Mouse (Mus musculus): ENCODE measurements around the gene 5830473C10Rik.

The 5830473C10Rik gene

GRCm38 (mm10) chr5:90590676-90591075 lies 29.8 kb downstream of the 5830473C10Rik start:
- in situ Hi-C loops (cut with MboI, MseI): no loop called here

DNA sequence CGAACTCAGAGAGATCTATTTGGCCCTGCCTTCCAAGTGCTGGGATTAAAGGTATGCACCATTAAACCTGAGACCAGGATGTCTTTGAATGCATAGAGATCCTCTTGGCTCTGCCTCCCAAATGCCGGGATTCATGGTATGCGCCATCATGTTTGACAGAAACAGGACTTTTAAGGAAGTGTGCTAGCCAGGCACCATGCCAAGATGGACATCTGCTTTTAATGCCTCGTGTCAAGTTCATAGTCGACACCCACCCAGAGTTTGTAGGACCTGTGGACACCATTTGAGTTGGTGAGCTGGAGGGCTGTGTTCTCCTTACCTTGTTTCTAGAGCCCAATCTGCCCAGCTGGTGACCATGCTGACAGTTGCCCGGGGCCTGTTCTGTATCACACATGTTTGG lies 31.0 kb downstream of the 5830473C10Rik start:
- in situ Hi-C loops (cut with MboI, MseI): no loop called here

DNA sequence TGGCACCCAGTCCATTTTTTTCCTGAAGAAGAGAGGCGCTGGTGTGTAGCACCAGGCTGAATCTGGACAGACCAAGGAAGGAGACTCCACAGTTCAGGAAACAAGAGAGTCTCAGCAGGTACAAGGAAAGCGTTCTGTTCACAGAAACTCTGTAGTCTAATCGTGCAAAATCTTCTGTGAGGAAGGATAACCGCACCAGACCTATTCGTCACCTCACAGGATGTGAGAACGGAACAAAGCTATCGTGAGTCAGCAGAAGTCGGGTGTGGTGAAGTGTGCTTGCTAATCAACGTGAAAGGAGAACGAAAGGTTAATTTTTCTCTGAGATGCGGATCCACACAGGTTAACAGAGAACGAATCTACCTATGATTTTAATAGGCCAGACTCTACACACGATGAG lies 34.0 kb downstream of the 5830473C10Rik start:
- in situ Hi-C loops (cut with MboI, MseI): loop anchor here in 1 of 2 experiments (5.0 kb wide), 1 partner anchor 57 kb away; no protein-coding TSS in a partner anchor

GRCm38 (mm10) chr5:90596155-90596554 lies 35.2 kb downstream of the 5830473C10Rik start:
- in situ Hi-C loops (cut with MboI, MseI): loop anchor here in 1 of 2 experiments (5.0 kb wide), 1 partner anchor 56 kb away; no protein-coding TSS in a partner anchor

DNA sequence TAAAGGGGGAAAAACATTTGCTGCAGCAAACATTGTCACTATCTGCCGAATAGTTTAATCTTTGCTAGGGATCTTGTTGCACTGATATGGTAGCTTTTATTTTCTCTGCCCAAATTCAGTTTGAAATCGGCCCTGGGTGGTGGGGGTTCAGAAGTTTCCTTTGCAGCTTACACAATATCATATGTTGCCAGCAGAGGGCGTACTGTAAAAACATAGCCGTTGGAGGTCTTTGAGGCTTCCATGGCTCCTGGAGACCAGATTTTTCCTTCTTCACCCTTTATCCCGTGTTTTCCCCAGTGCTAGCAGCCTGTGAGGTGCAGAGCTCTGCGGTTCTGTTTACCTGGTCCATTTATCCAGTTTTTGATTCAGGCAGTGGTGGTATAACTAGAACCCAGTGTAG lies 40.6 kb downstream of the 5830473C10Rik start:
- in situ Hi-C loops (cut with MboI, MseI): no loop called here

DNA sequence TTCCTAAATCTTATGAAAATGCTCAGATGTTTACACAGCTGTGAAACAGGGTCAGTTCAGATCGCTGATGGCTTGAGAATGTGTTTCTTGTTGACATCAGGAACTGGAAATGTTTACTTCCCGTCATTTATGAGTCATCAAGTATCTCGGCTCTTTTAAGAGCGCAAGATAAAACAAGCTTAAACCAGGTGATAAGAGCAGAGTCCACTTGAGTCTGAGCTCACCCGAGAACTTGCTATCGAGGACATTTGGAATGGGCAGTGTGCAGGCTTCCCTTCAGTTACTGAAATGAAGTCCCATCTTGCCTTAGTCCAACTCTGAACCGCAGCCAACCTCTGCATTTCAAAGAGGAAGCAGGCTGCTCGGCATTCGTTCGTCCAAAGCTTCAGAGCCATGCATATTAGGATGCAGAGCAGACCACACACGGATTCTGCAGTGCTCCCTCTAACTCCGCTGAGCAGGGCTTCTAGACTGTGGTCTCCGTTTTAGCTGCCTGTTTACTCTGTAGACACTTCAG lies 42.6 kb downstream of the 5830473C10Rik start:
- in situ Hi-C loops (cut with MboI, MseI): no loop called here

- in situ Hi-C loops (cut with MboI, MseI): no loop called here
These were observed 48.0 kb downstream of the 5830473C10Rik start for GRCm38 (mm10) chr5:90608906-90609305.

GRCm38 (mm10) chr5:90611388-90611787 lies 50.5 kb downstream of the 5830473C10Rik start:
- in situ Hi-C loops (cut with MboI, MseI): loop anchor here in 1 of 2 experiments (5.0 kb wide), 1 partner anchor 41 kb away; no protein-coding TSS in a partner anchor

DNA sequence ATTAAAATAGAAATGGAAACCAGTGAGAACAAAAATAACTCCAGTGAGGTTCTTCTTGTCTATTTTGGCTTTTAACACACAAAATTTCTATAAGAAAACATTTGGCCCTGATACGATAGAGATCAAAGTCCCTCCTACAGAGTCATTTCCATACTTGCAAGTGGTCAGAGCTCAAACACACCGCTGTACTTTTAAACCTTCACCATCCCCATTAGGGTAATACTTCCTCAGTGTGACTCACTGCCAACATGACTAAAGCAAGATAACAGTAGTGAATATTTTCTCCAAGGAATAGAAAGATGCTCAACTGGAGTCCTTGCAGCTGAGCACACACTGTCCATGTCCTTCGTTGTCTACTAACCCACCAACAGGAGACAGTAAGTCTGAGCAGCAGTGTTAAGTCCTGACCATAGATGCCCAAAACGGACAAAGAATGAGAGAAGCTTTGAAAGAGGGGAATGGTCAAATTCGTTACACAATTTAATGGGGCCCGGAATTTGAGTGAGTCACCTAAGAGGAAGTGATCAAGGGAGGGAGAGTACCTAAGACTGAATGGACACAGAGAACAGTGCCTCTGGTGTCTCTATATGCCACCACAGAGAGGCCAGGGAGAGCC lies 51.2 kb downstream of the 5830473C10Rik start:
- in situ Hi-C loops (cut with MboI, MseI): loop anchor here in 1 of 2 experiments (5.0 kb wide), 1 partner anchor 40 kb away; no protein-coding TSS in a partner anchor

DNA sequence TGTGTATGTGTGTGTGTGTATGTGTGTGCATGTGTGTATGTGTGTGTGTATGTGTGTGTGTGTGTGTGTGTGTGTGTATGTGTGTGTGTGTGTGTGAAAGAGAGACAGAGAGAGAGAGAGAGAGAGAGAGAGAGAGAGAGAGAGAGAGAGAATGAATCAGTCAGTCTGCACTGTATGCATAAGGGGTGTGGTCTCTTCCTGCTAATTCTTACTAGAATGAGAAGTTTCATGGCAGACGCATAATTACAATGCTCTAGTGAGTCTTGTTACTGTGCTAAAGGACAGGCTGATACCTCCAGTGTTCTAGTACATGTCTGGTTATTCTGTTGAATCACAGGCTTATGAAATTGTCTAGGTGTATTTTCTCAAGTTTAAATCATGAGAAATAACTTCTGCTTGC lies 51.8 kb downstream of the 5830473C10Rik start:
- in situ Hi-C loops (cut with MboI, MseI): loop anchor here in 1 of 2 experiments (5.0 kb wide), 1 partner anchor 40 kb away; no protein-coding TSS in a partner anchor

- in situ Hi-C loops (cut with MboI, MseI): no loop called here
These were observed 57.0 kb downstream of the 5830473C10Rik start for GRCm38 (mm10) chr5:90617859-90618258.

- in situ Hi-C loops (cut with MboI, MseI): no loop called here
These were observed 60.4 kb downstream of the 5830473C10Rik start for GRCm38 (mm10) chr5:90621316-90621715.

- in situ Hi-C loops (cut with MboI, MseI): no loop called here
These were observed 60.8 kb downstream of the 5830473C10Rik start for GRCm38 (mm10) chr5:90621726-90622125.

DNA sequence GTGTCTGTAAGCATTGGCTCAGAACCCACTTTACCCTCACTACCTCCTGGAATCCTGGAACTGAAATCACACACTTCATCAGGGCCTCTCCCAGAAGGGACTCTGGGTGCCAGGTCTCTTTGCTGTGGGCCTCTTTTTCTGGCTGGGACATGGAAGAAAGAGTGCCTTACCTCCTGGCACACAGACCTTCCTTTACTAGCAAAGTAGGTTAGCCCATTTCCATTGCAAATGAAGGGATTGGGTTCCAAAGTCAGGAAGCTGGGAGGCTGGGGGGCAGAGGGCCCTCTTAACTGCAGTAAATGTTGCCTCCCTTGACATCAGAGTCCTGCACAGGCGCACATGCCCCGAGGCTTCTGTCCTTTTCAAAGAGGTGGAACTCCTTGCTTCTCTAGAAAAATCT lies 62.3 kb downstream of the 5830473C10Rik start:
- in situ Hi-C loops (cut with MboI, MseI): no loop called here

DNA sequence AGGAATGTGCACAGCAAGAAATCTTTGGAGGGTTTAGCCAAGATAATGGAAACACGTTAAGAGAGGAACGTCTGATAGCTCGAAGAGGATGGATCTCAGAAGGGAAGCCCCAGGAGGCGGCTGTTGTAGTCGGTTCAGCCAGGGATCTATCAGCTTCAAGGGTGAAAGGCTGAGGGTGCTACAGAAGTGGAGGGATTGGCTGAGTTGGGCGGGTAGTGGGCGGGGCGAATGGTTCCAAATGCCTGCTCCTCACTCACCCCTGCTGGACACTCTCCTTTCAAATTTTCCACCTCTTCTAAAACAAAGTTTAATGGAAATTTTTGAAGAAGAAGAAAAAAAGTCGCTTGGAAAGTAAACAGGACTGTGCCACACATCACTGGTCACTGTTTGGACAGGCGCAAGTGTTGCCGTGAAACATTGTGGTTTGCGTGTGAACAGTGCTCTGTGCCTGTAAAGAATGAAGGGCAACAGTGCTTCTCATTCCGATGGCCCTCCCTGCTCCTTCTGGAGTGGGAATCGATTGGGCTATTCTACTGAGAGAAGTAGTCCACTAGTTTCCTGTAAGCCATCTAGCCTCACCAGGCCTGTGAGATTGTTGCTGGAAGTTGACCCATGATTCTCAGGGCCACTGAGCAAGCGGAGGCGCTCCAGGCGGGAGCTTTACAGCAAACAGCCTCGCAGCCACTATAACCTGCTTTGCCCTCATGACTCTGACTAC lies 64.0 kb downstream of the 5830473C10Rik start:
- in situ Hi-C loops (cut with MboI, MseI): no loop called here

- in situ Hi-C loops (cut with MboI, MseI): no loop called here
These were observed 66.5 kb downstream of the 5830473C10Rik start for GRCm38 (mm10) chr5:90627423-90627822.

GRCm38 (mm10) chr5:90628011-90628410 lies 67.1 kb downstream of the 5830473C10Rik start:
- in situ Hi-C loops (cut with MboI, MseI): no loop called here

DNA sequence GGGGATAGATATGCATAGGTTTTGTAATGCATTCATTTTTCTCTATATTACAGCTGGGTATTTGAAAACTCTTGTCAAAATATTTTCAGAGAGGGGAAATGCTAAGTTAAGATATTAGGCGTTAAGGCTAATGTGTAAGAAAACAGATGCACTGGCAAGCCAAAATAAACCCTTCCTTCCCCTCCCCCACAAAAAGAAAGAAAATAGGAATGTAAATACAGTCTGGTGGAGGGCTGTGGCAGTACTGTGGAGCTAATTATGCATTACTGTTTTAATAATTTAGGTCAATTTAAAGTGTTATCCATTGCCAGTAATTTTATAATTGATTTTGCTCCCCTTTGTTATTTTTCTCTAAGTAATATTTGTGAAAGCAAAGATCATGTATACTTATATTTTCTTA lies 67.6 kb downstream of the 5830473C10Rik start:
- in situ Hi-C loops (cut with MboI, MseI): no loop called here

DNA sequence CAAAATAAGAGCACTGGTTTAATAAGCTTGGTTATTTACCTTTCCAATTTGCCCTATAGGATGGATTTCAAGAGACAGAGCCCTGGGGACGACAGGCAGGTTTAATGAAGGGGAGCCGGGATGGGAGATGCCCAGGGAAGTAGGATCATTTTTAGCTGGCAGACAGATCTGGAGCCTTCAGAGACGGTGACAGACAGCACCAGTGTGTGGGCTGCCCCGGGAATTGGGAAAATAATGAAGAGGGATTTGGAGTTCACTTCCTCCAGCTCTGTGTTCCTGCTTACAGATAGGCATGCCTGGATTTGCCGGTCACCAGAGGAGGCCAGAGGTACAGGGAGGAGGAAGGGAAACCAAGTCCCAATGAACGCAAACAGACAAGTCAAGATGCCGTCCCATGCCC lies 74.0 kb downstream of the 5830473C10Rik start:
- in situ Hi-C loops (cut with MboI, MseI): no loop called here

GRCm38 (mm10) chr5:90640286-90641217 lies 79.6 kb downstream of the 5830473C10Rik start, which contains the start of gene Rassf6:
Rassf6 (minus strand) TSS chr5:90640657.
- in situ Hi-C loops (cut with MboI, MseI): no loop called here

DNA sequence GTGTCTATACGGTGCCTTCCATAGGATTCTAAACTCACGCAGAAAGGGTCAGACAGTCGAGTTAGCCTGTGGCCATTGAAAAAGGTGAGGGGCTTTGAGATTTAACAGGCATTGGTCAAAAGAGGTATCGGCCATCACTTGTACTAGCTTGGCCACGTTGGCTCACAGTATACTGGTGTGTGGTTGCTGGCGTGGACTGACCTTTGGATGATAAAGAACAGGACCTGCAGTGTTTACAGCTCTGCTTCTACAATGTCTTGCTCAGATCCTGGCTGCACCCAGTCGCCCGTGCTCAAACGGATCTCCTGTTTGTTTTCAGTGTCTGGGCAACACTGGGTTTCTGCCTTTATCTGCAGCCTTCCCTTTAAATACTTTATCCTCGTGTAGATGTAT lies 80.3 kb downstream of the 5830473C10Rik start:
- in situ Hi-C loops (cut with MboI, MseI): no loop called here

Measured in T-helper 17 cell (primary cell).